Mouse (Mus musculus) liver, embryonic 13.5 days (tissue): ENCODE measurements around the gene Cd80. TPM values are rescaled to one million over a fixed set of nuclear protein-coding genes. Genes with fewer than 3 reads are reported as not detected.
"Not testable (repeated sequence)": the region's sequence is repeated elsewhere in the genome, so short reads cannot be mapped to it uniquely, and the experiment has no call there.

ENCODE experiments used
- ATAC-seq: fragments of 200-750 bp; cut with Nextera tagmentation; 2 replicates; pipeline ENCODE4 v1.8.0; 2017; ENCODE audit warnings: low read depth, mild to moderate bottlenecking, moderate number of reproducible peaks, moderate library complexity
- DNase-seq: peaks from one replicate; pipeline ENCODE4 v3.0.0; 2022
- H3K27ac ChIP-seq: fragments of 300-500 bp; sonication (generic); 2 replicates; pipeline ENCODE4 v1.5.1; 2015; ENCODE audit warnings: moderate library complexity, mild to moderate bottlenecking, inconsistent platforms
- H3K27me3 ChIP-seq: fragments of 300-500 bp; sonication (generic); 2 replicates; pipeline ENCODE4 v1.6.1; 2015; ENCODE audit warnings: mild to moderate bottlenecking, inconsistent platforms
- H3K36me3 ChIP-seq: fragments of 300-500 bp; sonication (generic); 2 replicates; pipeline ENCODE4 v1.6.1; 2015; ENCODE audit warnings: mild to moderate bottlenecking, inconsistent platforms
- H3K4me1 ChIP-seq: fragments of 300-500 bp; sonication (generic); replicated peaks from 2 replicates; pipeline ENCODE4 v1.6.1; 2015; ENCODE audit warnings: inconsistent platforms
- H3K4me2 ChIP-seq: fragments of 300-500 bp; sonication (generic); 2 replicates; pipeline ENCODE4 v1.6.1; 2015; ENCODE audit warnings: inconsistent platforms, mild to moderate bottlenecking, moderate library complexity
- H3K4me3 ChIP-seq: fragments of 300-500 bp; sonication (generic); replicated peaks from 2 replicates; pipeline ENCODE4 v1.5.1; 2015; ENCODE audit warnings: mild to moderate bottlenecking, inconsistent platforms
- H3K9ac ChIP-seq: fragments of 300-500 bp; sonication (generic); 2 replicates; pipeline ENCODE4 v1.6.1; 2015; ENCODE audit warnings: mild to moderate bottlenecking, inconsistent platforms
- H3K9me3 ChIP-seq: fragments of 300-500 bp; sonication (generic); replicated peaks from 2 replicates; pipeline ENCODE4 v1.6.1; 2016; ENCODE audit warnings: inconsistent platforms
- WGBS: fragments of 180-500 bp; shearing (Covaris S2); methylation state at CpG from one replicate; pipeline ENCODE4 v1.1.7; 2015; ENCODE audit not compliant: insufficient replicate concordance; 5-methylcytosine and 5-hydroxymethylcytosine counted together
- polyA plus RNA-seq: library from polyadenylated mRNA; unstranded; fragments of >200 nt; fragmentation: Nextera tagmentation; extraction: Ambion mirVana; gene quantifications from 2 replicates; pipeline ENCODE4 v1.2.1, GENCODE M21; 2015

Cd80 gene
- polyA plus RNA-seq, 1 experiment from 2014 or later: 0.08 TPM

DNA sequence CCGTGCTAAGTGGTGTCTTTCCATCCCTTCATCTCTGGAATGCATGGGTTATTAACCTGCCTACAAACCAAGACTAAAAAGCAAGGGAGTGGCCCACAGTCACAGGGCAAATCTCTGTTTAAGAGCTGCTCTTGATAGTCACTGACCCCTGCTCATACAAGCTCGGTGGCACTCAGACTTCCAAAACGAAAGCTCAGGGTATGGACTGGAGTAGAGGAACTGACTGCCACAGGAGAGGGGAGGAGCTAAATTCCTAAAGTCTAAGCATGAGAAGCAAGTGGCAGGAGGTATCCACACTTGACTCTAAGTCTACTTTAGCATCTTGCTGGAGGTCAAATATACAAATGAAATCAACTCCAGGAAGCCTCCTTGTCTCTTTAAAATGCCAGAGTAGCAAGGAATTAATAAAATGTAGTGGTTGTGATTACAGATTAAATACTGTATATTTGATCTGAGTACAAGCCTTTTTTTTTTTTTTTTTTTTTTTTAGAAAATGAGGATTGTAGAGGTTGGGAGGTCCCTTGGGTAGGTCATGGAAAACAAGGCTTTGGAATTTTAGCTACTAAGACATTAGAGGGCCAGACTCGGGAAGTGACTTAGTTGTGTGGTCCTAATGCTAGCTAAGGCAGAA lies 20.4 kb downstream of the Cd80 start:
- no peaks in the 10 kb centered on the region for H3K36me3 ChIP-seq
- H3K27me3 ChIP-seq: no peaks in the 10 kb centered on the region
- no peak for ATAC-seq
- peaks cover 63% of the 10 kb centered on the region for H3K4me1 ChIP-seq
- 31% methylated on average over 4 of the region's 4 CpGs for WGBS
- H3K9ac ChIP-seq: peak overlapping the region; percentile 70
- peak overlapping the region; percentile 81 for H3K4me2 ChIP-seq
- H3K4me3 ChIP-seq: peak overlapping the region; percentile 60
- no peak for DNase-seq
- no peaks in the 10 kb centered on the region for H3K9me3 ChIP-seq
- H3K27ac ChIP-seq: peak overlapping the region; percentile 58

DNA sequence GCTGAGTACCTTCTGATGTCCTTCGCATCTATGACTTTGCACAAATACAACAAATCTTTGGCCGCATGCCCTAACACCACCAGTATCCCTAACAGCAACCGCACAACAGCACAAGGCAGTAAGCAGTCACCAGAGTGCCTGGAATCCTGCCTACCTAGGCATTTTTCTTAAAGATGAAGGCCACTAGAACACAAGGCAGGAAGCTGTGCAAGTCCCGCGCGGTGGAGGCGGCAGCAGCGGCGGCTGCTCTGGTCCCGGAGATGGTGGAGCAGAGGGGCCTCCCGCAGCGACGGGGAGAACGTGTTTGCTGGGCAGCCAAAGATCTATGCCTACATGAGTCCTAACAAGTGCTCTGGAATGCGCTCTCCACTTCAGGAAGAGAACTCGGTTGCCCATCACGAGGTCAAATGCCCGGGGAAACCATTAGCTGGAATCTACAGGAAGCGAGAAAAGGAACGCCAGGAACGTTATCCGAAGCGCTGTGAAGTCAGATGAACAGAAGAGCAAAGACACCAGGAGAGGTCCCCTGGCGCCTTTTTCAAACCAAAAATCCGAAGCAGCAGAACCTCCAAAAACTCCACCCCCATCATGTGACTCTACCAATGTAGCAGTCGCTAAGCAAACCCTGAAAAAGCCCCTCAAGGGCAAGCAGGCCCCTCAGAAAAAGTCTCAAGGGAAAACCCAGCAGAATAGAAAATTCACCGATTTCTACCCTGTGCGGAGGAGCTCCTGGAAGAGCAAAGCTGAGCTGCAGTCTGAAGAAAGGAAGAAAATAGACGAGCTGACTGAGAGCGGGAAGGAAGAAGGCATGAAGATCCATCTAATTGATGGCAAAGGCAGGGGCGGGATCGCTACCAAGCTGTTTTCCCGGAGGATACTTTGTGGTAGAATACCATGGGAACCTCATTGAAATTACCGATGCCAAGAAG lies 21.2 kb downstream of the Cd80 start:
- peak overlapping the region; percentile 81 for H3K4me2 ChIP-seq
- H3K27ac ChIP-seq: peak overlapping the region; percentile 58
- H3K9ac ChIP-seq: peak overlapping the region; percentile 70
- DNase-seq (no peak), ATAC-seq (peak; percentile 48)
- peaks cover 67% of the 10 kb centered on the region for H3K4me1 ChIP-seq
- no peaks in the 10 kb centered on the region for H3K36me3 ChIP-seq
- H3K27me3 ChIP-seq: no peaks in the 10 kb centered on the region
- H3K4me3 ChIP-seq: peak overlapping the region; percentile 60
- 8% methylated on average over 34 of the region's 34 CpGs for WGBS
- no peaks in the 10 kb centered on the region for H3K9me3 ChIP-seq

GRCm38 (mm10) chr16:38477241-38477608 lies 21.9 kb downstream of the Cd80 start:
- H3K27ac ChIP-seq, H3K27me3 ChIP-seq, DNase-seq, H3K36me3 ChIP-seq, H3K9me3 ChIP-seq, ATAC-seq: not testable (repeated sequence)
- 59% methylated on average over 14 of the region's 14 CpGs for WGBS
- Histone ChIP-seq H3K4me3 (peak overlapping the region; percentile 60), H3K4me2 (peak overlapping the region; percentile 81), H3K9ac (peak overlapping the region; percentile 70), H3K4me1 (peaks cover 67% of the 10 kb centered on the region)

GRCm38 (mm10) chr16:38478296-38478695 lies 22.9 kb downstream of the Cd80 start:
- Histone ChIP-seq H3K36me3 (no peaks in the 10 kb centered on the region), H3K9me3 (no peaks in the 10 kb centered on the region), H3K4me1 (peaks cover 66% of the 10 kb centered on the region), H3K27me3 (peaks cover 8% of the 10 kb centered on the region), H3K4me2 (no peak overlapping the region), H3K4me3 (no peak overlapping the region), H3K9ac (no peak overlapping the region), H3K27ac (no peak overlapping the region)
- WGBS: 79% methylated on average over 3 of the region's 3 CpGs
- no peak for DNase-seq
- ATAC-seq: no peak

- DNase-seq: peak; percentile 50
These were observed 26.0 kb downstream of the Cd80 start for GRCm38 (mm10) chr16:38481327-38481726.

GRCm38 (mm10) chr16:38482780-38483562 lies 27.6 kb downstream of the Cd80 start:
- H3K4me1 ChIP-seq: peaks cover 37% of the 10 kb centered on the region
- DNase-seq (no peak), ATAC-seq (0 out of 2 replicates have a peak, but pooled peaks have one; percentile 8)
- peak overlapping the region; percentile 41 for H3K4me3 ChIP-seq
- H3K27ac ChIP-seq: no peak overlapping the region
- no peaks in the 10 kb centered on the region for H3K9me3 ChIP-seq
- H3K36me3 ChIP-seq: no peaks in the 10 kb centered on the region
- peaks cover 25% of the 10 kb centered on the region for H3K27me3 ChIP-seq
- no peak overlapping the region for H3K9ac ChIP-seq
- H3K4me2 ChIP-seq: peak overlapping the region; percentile 68
- WGBS: 15% methylated on average over 32 of the region's 32 CpGs

More at GRCm38 (mm10) chr16:38481327-38481726, 26.0 kb downstream of the Cd80 start:
- 24% methylated on average over 4 of the region's 4 CpGs for WGBS
- Histone ChIP-seq H3K27ac (no peak overlapping the region; the same call in none of the 2 replicates), H3K4me3 (no peak overlapping the region), H3K4me1 (peaks cover 47% of the 10 kb centered on the region), H3K4me2 (peak overlapping the region; percentile 41), H3K9ac (no peak overlapping the region), H3K27me3 (peaks cover 25% of the 10 kb centered on the region), H3K9me3 (no peaks in the 10 kb centered on the region), H3K36me3 (no peaks in the 10 kb centered on the region)
- ATAC-seq: peak; percentile 70

GRCm38 (mm10) chr16:38483582-38484309 lies 28.4 kb downstream of the Cd80 start:
- ATAC-seq (no peak), DNase-seq (no peak)
- Histone ChIP-seq H3K4me3 (peak overlapping the region; percentile 41), H3K9ac (peak overlapping the region; percentile 15), H3K36me3 (no peaks in the 10 kb centered on the region), H3K27ac (no peak overlapping the region), H3K4me2 (peak overlapping the region; percentile 68), H3K27me3 (peaks cover 25% of the 10 kb centered on the region), H3K9me3 (no peaks in the 10 kb centered on the region), H3K4me1 (peaks cover 37% of the 10 kb centered on the region)
- 15% methylated on average over 42 of the region's 42 CpGs for WGBS

- H3K4me2 ChIP-seq: no peak overlapping the region
- 69% methylated on average over 3 of the region's 3 CpGs for WGBS
- no peak for ATAC-seq
- no peaks in the 10 kb centered on the region for H3K27me3 ChIP-seq
- H3K9me3 ChIP-seq: no peaks in the 10 kb centered on the region
- no peak overlapping the region for H3K4me3 ChIP-seq
- H3K4me1 ChIP-seq: no peaks in the 10 kb centered on the region
- DNase-seq: no peak
- H3K9ac ChIP-seq: no peak overlapping the region
- H3K27ac ChIP-seq: no peak overlapping the region
- peaks cover 11% of the 10 kb centered on the region for H3K36me3 ChIP-seq
These were observed 37.2 kb downstream of the Cd80 start for GRCm38 (mm10) chr16:38492551-38492950.

DNA sequence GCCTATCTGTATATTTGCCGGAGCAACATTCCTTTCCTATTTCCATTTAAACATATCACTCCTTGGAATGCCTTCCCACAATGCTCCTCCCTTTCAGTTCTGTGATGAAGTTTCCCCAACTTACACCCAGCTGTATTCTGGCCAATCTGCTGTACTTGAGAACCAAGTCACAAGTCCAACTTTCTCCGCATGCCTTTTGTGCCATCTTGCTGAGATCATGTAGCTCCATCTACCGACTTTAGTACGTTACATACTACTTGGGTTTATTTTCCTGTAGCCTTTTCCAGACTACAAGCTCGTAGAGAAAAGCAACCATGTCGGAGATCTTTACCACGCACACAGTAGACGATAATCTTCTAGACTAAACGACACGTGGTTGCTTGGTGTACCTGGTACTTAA lies 38.5 kb downstream of the Cd80 start:
- no peak for DNase-seq
- H3K27ac ChIP-seq: no peak overlapping the region
- no peak overlapping the region for H3K4me3 ChIP-seq
- ATAC-seq: no peak
- no peaks in the 10 kb centered on the region for H3K27me3 ChIP-seq
- no peaks in the 10 kb centered on the region for H3K9me3 ChIP-seq
- no peak overlapping the region for H3K4me2 ChIP-seq
- H3K9ac ChIP-seq: no peak overlapping the region
- H3K36me3 ChIP-seq: peaks cover 19% of the 10 kb centered on the region
- no peaks in the 10 kb centered on the region for H3K4me1 ChIP-seq
- 74% methylated on average over 10 of the region's 10 CpGs for WGBS

- Histone ChIP-seq H3K27me3 (no peaks in the 10 kb centered on the region), H3K9me3 (no peaks in the 10 kb centered on the region), H3K4me3 (no peak overlapping the region), H3K9ac (no peak overlapping the region), H3K36me3 (peaks cover 33% of the 10 kb centered on the region), H3K27ac (no peak overlapping the region), H3K4me1 (no peaks in the 10 kb centered on the region), H3K4me2 (no peak overlapping the region)
- 76% methylated on average over 7 of the region's 7 CpGs for WGBS
- DNase-seq: no peak
- ATAC-seq: no peak
These were observed 41.3 kb downstream of the Cd80 start for GRCm38 (mm10) chr16:38496604-38497140.
